Mouse (Mus musculus) MEL (cell line): ENCODE measurements at regions not wholly inside any gene's neighbourhood (a gene's known extent, or its start where the extent isn't known, plus 50 kb on each side); places are given as distances from the start of the nearest gene placed in this dataset.

Source experiments
- DNase-seq: peaks from one replicate; pipeline ENCODE4 v3.0.0; 2011; ENCODE audit warnings: low read depth, low spot score
- H3K27ac ChIP-seq: 2 replicates; pipeline ENCODE4 v1.5.1; 2012; ENCODE audit warnings: low read depth, mild to moderate bottlenecking, control low read depth, low read length, moderate library complexity; ENCODE audit not compliant: control insufficient read depth
- H3K27me3 ChIP-seq, 2 experiments: fragments of 150-350 bp in 1 of 2; sonication (generic) in 1 of 2; 2 replicates each; pipeline ENCODE4 v1.6.1; 2012; ENCODE audit warnings: low read length in 2 of 2, mild to moderate bottlenecking in 2 of 2, improper control_type of control experiment in 1 of 2, moderate library complexity in 1 of 2; ENCODE audit not compliant: insufficient read depth in 2 of 2, control insufficient read depth in 1 of 2
- H3K36me3 ChIP-seq, 2 experiments: 2 replicates each; pipeline ENCODE4 v1.6.1; 2012 to 2014; ENCODE audit warnings: low read length in 2 of 2, improper control_type of control experiment in 1 of 2, inconsistent platforms in 1 of 2, mild to moderate bottlenecking in 1 of 2; ENCODE audit not compliant: insufficient read depth in 2 of 2, control insufficient read depth in 1 of 2
- H3K4me1 ChIP-seq, 2 experiments: fragments of 150-350 bp in 1 of 2; sonication (generic) in 1 of 2; 2 replicates each; pipeline ENCODE4 v1.6.1; 2012; ENCODE audit warnings: low read length in 2 of 2, improper control_type of control experiment in 1 of 2, mild to moderate bottlenecking in 1 of 2; ENCODE audit not compliant: insufficient read depth in 2 of 2, control insufficient read depth in 1 of 2
- H3K4me3 ChIP-seq, 2 experiments: fragments of 150-350 bp in 1 of 2; sonication (generic) in 1 of 2; 2 replicates each; pipeline ENCODE4 v1.5.1; 2012; ENCODE audit warnings: low read depth in 2 of 2, low read length in 2 of 2, mild to moderate bottlenecking in 2 of 2, moderate library complexity in 2 of 2, control low read depth in 1 of 2, improper control_type of control experiment in 1 of 2; ENCODE audit not compliant: control insufficient read depth in 1 of 2, insufficient read depth in 1 of 2
- H3K79me2 ChIP-seq: 2 replicates; pipeline ENCODE4 v1.6.1; 2012; ENCODE audit warnings: mild to moderate bottlenecking, low read length, moderate library complexity; ENCODE audit not compliant: control insufficient read depth, poor library complexity, insufficient read depth
- H3K9ac ChIP-seq: 2 replicates; pipeline ENCODE4 v1.6.1; 2012; ENCODE audit warnings: low read depth, mild to moderate bottlenecking, control low read depth, low read length, moderate library complexity; ENCODE audit not compliant: control insufficient read depth, poor library complexity, severe bottlenecking
- H3K9me3 ChIP-seq: fragments of 150-350 bp; sonication (generic); replicated peaks from 2 replicates; pipeline ENCODE4 v1.6.1; 2012; ENCODE audit warnings: mild to moderate bottlenecking, low read length, improper control_type of control experiment, moderate library complexity; ENCODE audit not compliant: insufficient read depth
- BHLHE40 ChIP-seq: IDR thresholded peaks from 2 replicates; pipeline ENCODE4 v1.6.1; 2012; ENCODE audit warnings: low read depth, mild to moderate bottlenecking, inconsistent platforms, low read length, improper control_type of control experiment, borderline replicate concordance
- CTCF ChIP-seq, 3 experiments: IDR thresholded peaks in 2 of 3; conservative IDR thresholded peaks in 1 of 3; 2 replicates each; pipeline ENCODE4 v1.5.1; 2011 to 2012; ENCODE audit warnings: low read length in 3 of 3, low read depth in 2 of 3, mild to moderate bottlenecking in 2 of 3, improper control_type of control experiment in 1 of 3, inconsistent platforms in 1 of 3, mixed read lengths in 1 of 3, moderate library complexity in 1 of 3; ENCODE audit not compliant: control insufficient read depth in 1 of 3, insufficient read depth in 1 of 3, poor library complexity in 1 of 3, severe bottlenecking in 1 of 3
- ELF1 ChIP-seq: IDR thresholded peaks from 2 replicates; pipeline ENCODE4 v1.6.1; 2014; ENCODE audit warnings: low read depth, mild to moderate bottlenecking, inconsistent platforms, low read length, improper control_type of control experiment, moderate library complexity
- EP300 ChIP-seq, 2 experiments: IDR thresholded peaks; 2 replicates each; pipeline ENCODE4 v1.6.1; 2011; ENCODE audit warnings: improper control_type of control experiment in 2 of 2, low read length in 2 of 2, low read depth in 1 of 2, mild to moderate bottlenecking in 1 of 2
- ETS1 ChIP-seq: IDR thresholded peaks from 2 replicates; pipeline ENCODE4 v1.6.1; 2012; ENCODE audit warnings: low read depth, mild to moderate bottlenecking, inconsistent platforms, low read length, improper control_type of control experiment, moderate library complexity
- GABPA ChIP-seq: IDR thresholded peaks from 2 replicates; pipeline ENCODE4 v1.6.1; 2012; ENCODE audit warnings: low read depth, mild to moderate bottlenecking, inconsistent platforms, low read length, improper control_type of control experiment, moderate library complexity
- GATA1 ChIP-seq: IDR thresholded peaks from 2 replicates; pipeline ENCODE4 v1.6.1; 2011; ENCODE audit warnings: low read depth, low read length, improper control_type of control experiment
- HCFC1 ChIP-seq: IDR thresholded peaks from 2 replicates; pipeline ENCODE4 v1.6.1; 2012; ENCODE audit warnings: low read depth, mild to moderate bottlenecking, inconsistent platforms, low read length, improper control_type of control experiment, moderate library complexity
- KAT2A ChIP-seq: conservative IDR thresholded peaks from 2 replicates; pipeline ENCODE4 v1.6.1; 2012; ENCODE audit warnings: low read depth, low read length, improper control_type of control experiment, inconsistent platforms
- MAX ChIP-seq: IDR thresholded peaks from 2 replicates; pipeline ENCODE4 v1.6.1; 2011; ENCODE audit warnings: low read length, improper control_type of control experiment
- MAZ ChIP-seq: IDR thresholded peaks from 2 replicates; pipeline ENCODE4 v1.6.1; 2012; ENCODE audit warnings: low read depth, mild to moderate bottlenecking, inconsistent platforms, low read length, improper control_type of control experiment
- MEF2A ChIP-seq: IDR thresholded peaks from 2 replicates; pipeline ENCODE4 v1.6.1; 2014; ENCODE audit warnings: low read depth, mild to moderate bottlenecking, inconsistent platforms, low read length, improper control_type of control experiment; ENCODE audit not compliant: poor library complexity, insufficient replicate concordance, severe bottlenecking; ENCODE audit errors: extremely low read depth
- MYC ChIP-seq: IDR thresholded peaks from 2 replicates; pipeline ENCODE4 v1.6.1; 2011; ENCODE audit warnings: low read depth, mild to moderate bottlenecking, low read length, improper control_type of control experiment, moderate library complexity
- NELFE ChIP-seq: IDR thresholded peaks from 2 replicates; pipeline ENCODE4 v1.6.1; 2011; ENCODE audit warnings: low read depth, low read length, improper control_type of control experiment
- POLR2A ChIP-seq, 2 experiments: IDR thresholded peaks; 2 replicates each; pipeline ENCODE4 v1.6.1; 2011 to 2012; ENCODE audit warnings: low read length in 2 of 2, mild to moderate bottlenecking in 2 of 2, control low read depth in 1 of 2, improper control_type of control experiment in 1 of 2, low read depth in 1 of 2, moderate library complexity in 1 of 2; ENCODE audit not compliant: control insufficient read depth in 1 of 2, insufficient read depth in 1 of 2, poor library complexity in 1 of 2
- POLR2AphosphoS2 ChIP-seq: IDR thresholded peaks from 2 replicates; pipeline ENCODE4 v1.6.1; 2011; ENCODE audit warnings: low read length, improper control_type of control experiment
- RAD21 ChIP-seq: IDR thresholded peaks from 2 replicates; pipeline ENCODE4 v1.6.1; 2011; ENCODE audit warnings: mild to moderate bottlenecking, low read depth, low read length, improper control_type of control experiment
- SIN3A ChIP-seq: IDR thresholded peaks from 2 replicates; pipeline ENCODE4 v1.6.1; 2012; ENCODE audit warnings: low read length, improper control_type of control experiment, inconsistent platforms
- SMC3 ChIP-seq: IDR thresholded peaks from 2 replicates; pipeline ENCODE4 v1.6.1; 2011; ENCODE audit warnings: low read depth, low read length, improper control_type of control experiment
- TCF12 ChIP-seq: IDR thresholded peaks from 2 replicates; pipeline ENCODE4 v1.6.1; 2014; ENCODE audit warnings: low read depth, mild to moderate bottlenecking, inconsistent platforms, low read length, improper control_type of control experiment, moderate library complexity
- UBTF ChIP-seq: IDR thresholded peaks from 2 replicates; pipeline ENCODE4 v1.6.1; 2012; ENCODE audit warnings: low read depth, mild to moderate bottlenecking, inconsistent platforms, low read length, improper control_type of control experiment, moderate library complexity, borderline replicate concordance; ENCODE audit not compliant: insufficient read depth
- USF1 ChIP-seq: IDR thresholded peaks from 2 replicates; pipeline ENCODE4 v1.6.1; 2014; ENCODE audit warnings: low read depth, mild to moderate bottlenecking, inconsistent platforms, low read length, improper control_type of control experiment, moderate library complexity
- USF2 ChIP-seq, 2 experiments: IDR thresholded peaks; 2 replicates each; pipeline ENCODE4 v1.6.1; 2011 to 2012; ENCODE audit warnings: improper control_type of control experiment in 2 of 2, low read length in 2 of 2, borderline replicate concordance in 1 of 2, inconsistent platforms in 1 of 2, low read depth in 1 of 2, mild to moderate bottlenecking in 1 of 2; ENCODE audit not compliant: insufficient read depth in 1 of 2
- ZC3H11A ChIP-seq: IDR thresholded peaks from 2 replicates; pipeline ENCODE4 v1.6.1; 2012; ENCODE audit warnings: low read depth, mild to moderate bottlenecking, inconsistent platforms, low read length, improper control_type of control experiment
- ZMIZ1 ChIP-seq: IDR thresholded peaks from 2 replicates; pipeline ENCODE4 v1.6.1; 2012; ENCODE audit warnings: low read depth, mild to moderate bottlenecking, inconsistent platforms, low read length, improper control_type of control experiment, moderate library complexity
- ZNF384 ChIP-seq: IDR thresholded peaks from 2 replicates; pipeline ENCODE4 v1.6.1; 2012; ENCODE audit warnings: low read depth, mild to moderate bottlenecking, inconsistent platforms, low read length, improper control_type of control experiment

- peak; percentile 5 for DNase-seq
- Histone ChIP-seq H3K9ac (no peak overlapping the region), H3K36me3 (no peaks in the 10 kb centered on the region), H3K27ac (no peak overlapping the region), H3K27me3 (no peaks in the 10 kb centered on the region), H3K4me1 (no peaks in the 10 kb centered on the region), H3K4me3 (no peak overlapping the region), H3K9me3 (no peaks in the 10 kb centered on the region), H3K79me2 (no peaks in the 10 kb centered on the region)
- TF ChIP-seq TCF12 (no peak), USF2 (IDR thresholded peaks at IDR 0.05; ENCODE audit: borderline replicate concordance in 1 of 2, insufficient read depth in 1 of 2, low read depth in 1 of 2, low read length in 2 of 2) (no peak), RAD21 (peak; percentile 18; the same call in 1 of the 2 replicates), EP300 (IDR thresholded peaks at IDR 0.05; ENCODE audit: low read depth in 1 of 2, low read length in 2 of 2) (no peak), MEF2A (no peak), ZC3H11A (no peak), UBTF (no peak), MAX (no peak), GATA1 (no peak), MAZ (no peak), KAT2A (no peak), POLR2A (IDR thresholded peaks at IDR 0.05; ENCODE audit: control insufficient read depth in 1 of 2, insufficient read depth in 1 of 2, low read depth in 1 of 2, low read length in 2 of 2, poor library complexity in 1 of 2) (no peak), BHLHE40 (no peak), MYC (no peak), ZMIZ1 (no peak), SIN3A (no peak), ETS1 (no peak), HCFC1 (no peak), SMC3 (peak; percentile 16; the same call in 1 of the 2 replicates), ELF1 (no peak), NELFE (no peak), USF1 (no peak), POLR2AphosphoS2 (no peak), CTCF (IDR thresholded peaks at IDR 0.05 in 2 of 3, conservative IDR thresholded peaks at IDR 0.05 in 1 of 3; ENCODE audit: control insufficient read depth in 1 of 3, insufficient read depth in 1 of 3, low read depth in 2 of 3, low read length in 3 of 3, poor library complexity in 1 of 3, severe bottlenecking in 1 of 3) (peak; percentile 14 to 37 (median 14); a peak in 5 of 6 replicates), ZNF384 (no peak), GABPA (no peak)
These were observed 568.7 kb downstream of the Zfp619 start for GRCm38 (mm10) chr7:40086236-40086635.
